Mouse (Mus musculus) left cerebral cortex, adult 8-10 months (tissue): ENCODE data around the gene Clstn2. TPM values are rescaled to one million over a fixed set of nuclear protein-coding genes. Genes with fewer than 3 reads are reported as not detected.

Experiments
- DNase-seq, 2 experiments: peaks; one replicate each; pipeline ENCODE4 v3.0.0; 2022; ENCODE audit warnings: low spot score in 2 of 2
- total RNA-seq, 4 experiments: library from RNA; stranded (reverse); gene quantifications; 2 replicates each; pipeline ENCODE4 v1.2.4; 2022

The Clstn2 gene
- total RNA-seq = 10 to 100 TPM; 66.8 to 74.5 (median 71.9) TPM

- DNase-seq = peak; percentile 66 to 73
These were observed at the start of gene Clstn2 for GRCm38 (mm10) chr9:98032573-98033272. Clstn2 (minus strand) TSS chr9:98033181.

DNA sequence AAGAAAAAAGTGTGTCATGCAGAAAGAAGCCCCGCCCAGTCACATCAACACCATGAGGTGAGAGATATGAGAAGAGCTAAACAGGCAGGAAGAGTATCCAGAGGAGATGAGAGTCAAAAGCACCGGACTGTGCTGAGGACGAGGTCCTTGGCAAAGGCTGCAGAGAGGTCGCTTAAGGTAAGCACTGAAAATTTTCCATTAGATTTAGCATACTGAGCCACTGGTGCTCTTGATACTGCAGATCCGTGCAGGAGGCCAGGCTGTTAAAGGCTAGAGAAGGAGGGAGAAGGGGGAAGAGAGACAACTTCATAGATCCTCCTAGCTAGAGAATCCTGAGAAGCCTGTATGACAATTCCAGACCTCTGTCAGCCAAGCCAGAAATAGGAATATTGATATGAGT lies 34.8 kb upstream of the Clstn2 start:
- DNase-seq = no peak

GRCm38 (mm10) chr9:98061646-98062045 lies 28.7 kb upstream of the Clstn2 start:
- DNase-seq = no peak

GRCm38 (mm10) chr9:98057291-98057690 lies 24.3 kb upstream of the Clstn2 start:
- DNase-seq = no peak

DNA sequence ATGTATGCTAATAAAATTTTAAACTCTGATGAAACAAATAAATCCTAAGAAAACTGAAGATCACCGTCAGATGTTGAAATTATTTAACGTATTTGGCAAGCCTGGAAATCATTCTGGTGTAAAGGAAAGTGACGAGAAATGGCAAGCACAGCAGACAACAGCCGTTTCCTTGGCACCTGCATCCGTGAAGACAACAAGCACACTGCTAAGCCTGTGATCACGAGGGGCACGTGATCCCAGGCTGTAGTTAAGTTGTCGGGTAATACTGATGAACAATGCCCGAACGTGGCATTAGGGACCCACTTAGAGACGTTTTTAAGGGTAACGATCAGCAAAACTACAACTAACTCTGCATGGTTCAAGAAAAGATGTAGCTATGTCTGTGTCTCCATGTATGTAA lies 18.4 kb upstream of the Clstn2 start:
- no peak for DNase-seq

- DNase-seq = no peak
These were observed 383 bp upstream of the Clstn2 start for GRCm38 (mm10) chr9:98033273-98033855.

DNA sequence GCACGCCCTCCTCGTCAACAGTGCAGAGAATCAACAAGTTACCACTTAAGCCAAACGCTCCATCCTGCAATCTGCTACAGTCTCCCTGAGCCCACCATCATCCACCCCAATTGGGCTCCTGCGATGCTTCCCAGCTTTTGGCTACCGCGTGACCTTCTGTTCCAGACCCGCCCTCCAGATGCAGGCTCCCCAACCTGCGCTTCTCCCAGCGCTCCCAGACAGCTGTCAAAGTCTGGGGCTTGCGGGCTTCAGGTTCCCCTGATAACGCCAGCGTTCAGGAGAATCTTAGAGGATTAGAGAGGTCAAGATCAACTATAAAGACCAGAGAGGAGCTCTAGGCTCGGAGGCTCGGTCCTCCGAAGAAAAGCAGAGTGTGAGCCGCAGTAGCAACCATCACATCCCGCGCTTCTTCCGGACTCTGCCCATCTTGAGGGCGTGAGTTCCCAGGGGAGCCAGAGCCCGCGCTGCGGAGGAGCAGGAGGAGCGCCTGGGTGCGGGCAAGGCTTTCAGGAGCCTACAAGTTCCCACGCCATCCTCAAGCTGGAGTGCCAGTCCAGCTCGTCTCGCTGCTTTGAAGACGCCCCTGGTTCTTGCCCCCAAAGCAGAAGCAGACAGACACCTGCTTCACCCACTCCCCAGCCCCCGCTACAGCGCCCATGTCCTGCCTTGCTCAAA lies 946 bp downstream of the Clstn2 start:
- DNase-seq = peak in 1 of 2 experiments; percentile 25

GRCm38 (mm10) chr9:98030715-98031114 lies 2.3 kb downstream of the Clstn2 start:
- DNase-seq = no peak

DNA sequence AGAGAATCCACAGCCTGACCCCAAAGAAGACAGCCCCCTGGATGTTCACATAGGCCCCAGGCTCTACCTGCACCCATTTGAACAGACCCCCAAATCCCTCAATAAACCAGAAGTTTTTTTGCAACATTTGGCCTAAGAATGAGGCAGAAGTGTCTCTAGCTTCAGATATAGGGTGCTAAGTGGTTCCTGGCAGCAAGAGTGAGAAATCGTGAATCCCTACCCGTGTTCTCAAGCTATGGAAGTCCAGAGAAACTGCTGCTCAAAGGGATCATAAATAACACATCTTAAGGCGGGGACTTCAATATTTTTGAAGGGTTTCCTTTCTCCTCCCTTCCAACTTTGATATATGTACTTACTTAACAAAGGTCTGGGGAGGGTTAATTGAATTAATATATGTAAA lies 7.4 kb downstream of the Clstn2 start:
- no peak for DNase-seq

- DNase-seq = no peak
These were observed 9.9 kb downstream of the Clstn2 start for GRCm38 (mm10) chr9:98023069-98023468.

- no peak for DNase-seq
These were observed 13.1 kb downstream of the Clstn2 start for GRCm38 (mm10) chr9:98019876-98020275.

DNA sequence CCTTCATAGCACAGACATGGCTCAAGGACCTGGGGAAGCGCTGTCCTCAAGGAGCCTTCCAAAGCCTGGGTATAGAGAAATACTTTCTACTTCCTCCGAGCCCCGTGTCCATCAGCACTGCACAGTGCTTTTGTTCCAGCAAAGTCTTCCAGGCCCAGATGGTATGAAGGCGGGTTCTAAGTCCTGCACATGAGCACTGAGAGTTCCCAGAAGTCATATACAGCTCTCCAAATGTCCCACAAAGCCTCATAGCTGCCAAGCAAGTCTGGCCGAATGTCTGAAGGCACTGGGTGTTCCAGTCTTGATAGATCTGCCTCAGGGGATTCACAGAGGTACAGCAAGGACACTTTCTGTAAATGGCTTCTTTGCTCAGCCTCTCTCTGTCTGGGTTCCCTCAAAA lies 14.3 kb downstream of the Clstn2 start:
- DNase-seq = peak; percentile 21 to 75

GRCm38 (mm10) chr9:98016576-98016975 lies 16.4 kb downstream of the Clstn2 start:
- no peak for DNase-seq

GRCm38 (mm10) chr9:97996349-97996748 lies 36.6 kb downstream of the Clstn2 start:
- DNase-seq = no peak

- no peak for DNase-seq
These were observed 37.3 kb downstream of the Clstn2 start for GRCm38 (mm10) chr9:97995723-97996122.

GRCm38 (mm10) chr9:97992131-97992530 lies 40.9 kb downstream of the Clstn2 start:
- DNase-seq = no peak

GRCm38 (mm10) chr9:97977339-97977738 lies 55.6 kb downstream of the Clstn2 start:
- DNase-seq = no peak

DNA sequence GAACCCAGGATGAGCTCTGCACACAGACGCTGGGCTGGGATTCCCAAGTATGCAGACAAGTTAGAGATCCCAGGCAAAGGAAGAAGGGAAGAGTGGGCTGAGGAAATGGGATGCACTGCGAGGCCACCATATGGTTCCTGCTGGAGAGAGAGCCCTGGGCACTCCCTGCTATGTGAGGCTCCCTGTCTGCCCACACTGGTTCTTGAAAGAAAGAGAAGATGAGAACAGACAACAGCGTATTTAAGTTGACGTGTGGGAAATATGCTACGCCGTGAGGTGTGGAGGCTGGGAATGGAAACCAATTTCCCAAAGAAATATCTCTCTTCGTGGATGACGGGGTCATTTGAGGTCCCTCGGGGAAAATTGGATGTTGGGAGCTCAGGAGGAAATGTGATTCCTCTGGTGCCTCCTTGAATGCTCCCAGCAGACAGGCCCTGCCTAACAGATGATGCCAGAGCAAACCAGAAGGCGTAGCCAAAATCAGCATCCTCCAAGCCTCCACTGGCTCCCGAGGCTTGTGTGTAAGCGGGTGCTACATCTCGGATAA lies 58.1 kb downstream of the Clstn2 start:
- peak in 1 of 2 experiments; percentile 75 for DNase-seq

DNA sequence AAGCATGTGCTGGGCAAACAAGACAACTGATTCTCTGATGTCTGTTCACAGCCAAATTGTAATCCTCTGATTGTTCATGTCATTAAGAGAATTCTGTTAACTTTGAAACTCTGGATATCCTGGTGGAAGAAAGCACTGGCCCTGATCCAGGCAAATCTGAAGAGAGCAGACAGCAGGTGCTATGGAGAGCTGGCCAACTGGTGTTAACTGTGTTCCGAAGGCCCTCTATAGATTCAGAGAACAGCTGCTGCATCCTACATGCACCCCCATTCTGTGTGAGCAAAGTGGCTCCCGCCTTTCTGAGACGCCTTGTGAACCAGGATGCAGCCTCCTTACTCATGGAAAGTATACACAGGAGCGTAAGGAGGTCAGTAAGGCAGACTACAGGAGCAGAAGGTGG lies 66.3 kb downstream of the Clstn2 start:
- peak in 1 of 2 experiments; percentile 66 for DNase-seq

- no peak for DNase-seq
These were observed 75.5 kb downstream of the Clstn2 start for GRCm38 (mm10) chr9:97957508-97957907.

DNA sequence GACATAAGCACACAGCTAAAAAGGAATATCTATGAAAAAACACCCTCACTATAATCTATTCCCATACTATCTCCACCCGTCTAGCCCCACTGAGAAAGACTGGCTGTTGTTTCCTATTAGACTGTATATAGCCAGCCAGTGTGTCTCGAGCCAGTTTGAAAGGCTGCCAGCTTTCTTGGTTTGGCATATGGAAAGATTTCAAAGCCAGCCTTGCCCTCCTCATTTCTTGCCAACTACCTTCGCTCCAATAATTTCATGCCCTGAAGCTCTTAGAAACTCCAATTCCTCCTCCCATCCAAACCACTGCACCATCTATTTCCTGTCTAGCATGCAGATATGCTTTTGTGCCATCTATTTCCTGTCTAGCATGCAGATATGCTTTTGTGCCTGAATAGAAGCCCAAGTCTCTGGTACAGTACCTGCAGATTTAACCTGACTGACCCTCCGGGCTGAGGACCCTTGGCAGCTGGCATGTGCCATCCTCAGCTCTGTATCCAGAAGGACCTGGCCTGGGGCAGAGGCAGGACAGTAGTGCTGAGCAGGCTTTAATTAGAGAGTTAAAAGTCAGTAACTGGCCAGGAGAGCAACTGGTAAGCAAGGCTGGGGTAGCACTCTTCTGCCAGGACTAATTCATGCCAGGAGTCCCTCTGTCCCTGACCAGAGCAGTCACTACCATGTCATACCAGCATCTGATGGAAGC lies 76.4 kb downstream of the Clstn2 start:
- no peak for DNase-seq
